In the genomic region with DNA sequence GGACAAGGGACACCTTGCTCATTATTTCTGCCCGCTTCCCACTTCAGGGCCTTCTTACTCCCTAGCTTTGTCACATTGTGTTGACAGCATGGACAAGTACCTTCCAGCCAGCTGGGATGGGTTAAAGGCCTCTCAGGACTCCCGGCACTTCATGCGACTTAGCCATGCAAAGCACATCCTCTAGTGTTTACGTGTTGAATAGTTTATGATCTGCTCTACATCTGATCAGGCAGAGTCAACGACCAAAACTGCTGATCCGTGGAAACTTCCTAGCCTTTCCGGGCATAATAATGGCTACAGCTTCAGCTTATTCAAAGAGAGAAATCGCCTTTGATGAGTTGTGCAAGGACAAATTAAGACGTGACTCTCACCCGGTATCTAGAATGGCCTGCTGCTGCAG, we compare ENCODE assay signal across 13 mouse cellular contexts.
"Had no signal": no experiment of that assay in that cellular context is flagged by ENCODE, and none has a peak within 500 bp of the region (broad histone marks: within the 10 kb centered on the region; RNA-seq: fewer than 3 reads in every experiment).

No protein-coding gene starts in this region.

- H3K27me3 ChIP-seq: limb, embryonic 15.5 days; liver, embryonic 12.5 days; lung, embryonic 15.5 days; neural tube, embryonic 12.5 days; stomach, embryonic 15.5 days had no signal

- H3K27ac ChIP-seq: hindbrain, postnatal 0 days; limb, embryonic 15.5 days; liver, embryonic 12.5 days; lung, embryonic 15.5 days; neural tube, embryonic 12.5 days; stomach, embryonic 15.5 days had no signal

- H3K9ac ChIP-seq: limb, embryonic 15.5 days; liver, embryonic 12.5 days; lung, embryonic 15.5 days; neural tube, embryonic 12.5 days; stomach, embryonic 15.5 days had no signal

- DNase-seq: kidney, adult 11 months; kidney, postnatal 36 days; layer of hippocampus, adult 9-11 months; layer of hippocampus, postnatal 36 days; right cerebral cortex, postnatal 14 days; thymus, adult 2 months; thymus, postnatal 25 days had no signal

- H3K4me2 ChIP-seq: limb, embryonic 15.5 days; liver, embryonic 12.5 days; lung, embryonic 15.5 days; neural tube, embryonic 12.5 days; stomach, embryonic 15.5 days had no signal

- H3K4me1 ChIP-seq: liver, embryonic 12.5 days; lung, embryonic 15.5 days; neural tube, embryonic 12.5 days; stomach, embryonic 15.5 days had no signal

- H3K4me3 ChIP-seq: limb, embryonic 15.5 days; liver, embryonic 12.5 days; lung, embryonic 15.5 days; neural tube, embryonic 12.5 days; stomach, embryonic 15.5 days had no signal

- ATAC-seq: hindbrain, postnatal 0 days; liver, embryonic 12.5 days had no signal

- H3K36me3 ChIP-seq: limb, embryonic 15.5 days; liver, embryonic 12.5 days; lung, embryonic 15.5 days; neural tube, embryonic 12.5 days; stomach, embryonic 15.5 days had no signal

- H3K9me3 ChIP-seq: limb, embryonic 15.5 days; liver, embryonic 12.5 days; lung, embryonic 15.5 days; neural tube, embryonic 12.5 days; stomach, embryonic 15.5 days had no signal
